Mouse (Mus musculus) midbrain, embryonic 16.5 days (tissue): ENCODE measurements around the gene Ggcx. TPM values are rescaled to one million over a fixed set of nuclear protein-coding genes. Genes with fewer than 3 reads are reported as not detected.
"Not testable (repeated sequence)": the region's sequence is repeated elsewhere in the genome, so short reads cannot be mapped to it uniquely, and the experiment has no call there.

ENCODE experiments used
- ATAC-seq: fragments of 200-750 bp; cut with Nextera tagmentation; 2 replicates; pipeline ENCODE4 v1.8.0; 2017; ENCODE audit warnings: moderate TSS enrichment
- H3K27ac ChIP-seq: fragments of 300-500 bp; sonication (generic); 2 replicates; pipeline ENCODE4 v1.5.1; 2014; ENCODE audit warnings: mild to moderate bottlenecking, low read length, mixed read lengths
- H3K27me3 ChIP-seq: fragments of 300-500 bp; sonication (generic); 2 replicates; pipeline ENCODE4 v1.6.1; 2014; ENCODE audit warnings: low read depth, low read length, mixed read lengths; ENCODE audit not compliant: control insufficient read depth, insufficient read depth
- H3K36me3 ChIP-seq: fragments of 300-500 bp; sonication (generic); 2 replicates; pipeline ENCODE4 v1.6.1; 2014; ENCODE audit warnings: mild to moderate bottlenecking, low read length, moderate library complexity, mixed read lengths; ENCODE audit not compliant: control insufficient read depth, insufficient read depth
- H3K4me1 ChIP-seq: fragments of 300-500 bp; sonication (generic); 2 replicates; pipeline ENCODE4 v1.6.1; 2014; ENCODE audit warnings: mild to moderate bottlenecking, low read length, mixed read lengths; ENCODE audit not compliant: control insufficient read depth, insufficient read depth
- H3K4me2 ChIP-seq: fragments of 300-500 bp; sonication (generic); 2 replicates; pipeline ENCODE4 v1.6.1; 2014; ENCODE audit warnings: mild to moderate bottlenecking, low read length, mixed read lengths
- H3K4me3 ChIP-seq: fragments of 300-500 bp; sonication (generic); 2 replicates; pipeline ENCODE4 v1.5.1; 2014; ENCODE audit warnings: low read depth, mild to moderate bottlenecking, low read length, moderate library complexity, mixed read lengths
- H3K9ac ChIP-seq: fragments of 300-500 bp; sonication (generic); 2 replicates; pipeline ENCODE4 v1.6.1; 2014; ENCODE audit warnings: low read depth, low read length, mixed read lengths
- H3K9me3 ChIP-seq: fragments of 300-500 bp; sonication (generic); replicated peaks from 2 replicates; pipeline ENCODE4 v1.6.1; 2014; ENCODE audit warnings: mild to moderate bottlenecking, low read length, mixed read lengths; ENCODE audit not compliant: control insufficient read depth, poor library complexity, severe bottlenecking
- WGBS: fragments of 180-500 bp; shearing (Covaris S2); extraction: QIAGEN DNeasy Blood & Tissue Kit; methylation state at CpG from one replicate; pipeline ENCODE4 v1.1.7; 2014; 5-methylcytosine and 5-hydroxymethylcytosine counted together
- polyA plus RNA-seq: library from polyadenylated mRNA; unstranded; fragments of >200 nt; fragmentation: Nextera tagmentation; extraction: Ambion mirVana; gene quantifications from 2 replicates; pipeline ENCODE4 v1.2.1, GENCODE M21; 2015

Gene Ggcx
- polyA plus RNA-seq, 1 experiment from 2014 or later: 15.2 TPM

GRCm38 (mm10) chr6:72460036-72460801 lies 46.1 kb downstream of the Ggcx start:
- Histone ChIP-seq H3K4me3 (no peak overlapping the region), H3K9me3 (no peaks in the 10 kb centered on the region), H3K4me2 (no peak overlapping the region), H3K27ac (no peak overlapping the region), H3K36me3 (no peaks in the 10 kb centered on the region), H3K9ac (no peak overlapping the region), H3K27me3 (no peaks in the 10 kb centered on the region), H3K4me1 (no peaks in the 10 kb centered on the region)
- WGBS: 76% methylated on average over 9 of the region's 9 CpGs
- no peak for ATAC-seq

- H3K27me3 ChIP-seq, H3K4me3 ChIP-seq, ATAC-seq, H3K9me3 ChIP-seq, H3K9ac ChIP-seq, H3K27ac ChIP-seq, H3K4me1 ChIP-seq, H3K36me3 ChIP-seq, H3K4me2 ChIP-seq: not testable (repeated sequence)
- 76% methylated on average over 5 of the region's 5 CpGs for WGBS
These were observed 48.6 kb downstream of the Ggcx start for GRCm38 (mm10) chr6:72462550-72463257.

GRCm38 (mm10) chr6:72465361-72466157 lies 51.5 kb downstream of the Ggcx start:
- Histone ChIP-seq H3K27ac (no peak overlapping the region), H3K9me3 (no peaks in the 10 kb centered on the region), H3K4me2 (no peak overlapping the region), H3K4me1 (no peaks in the 10 kb centered on the region), H3K36me3 (no peaks in the 10 kb centered on the region), H3K27me3 (no peaks in the 10 kb centered on the region), H3K9ac (no peak overlapping the region), H3K4me3 (no peak overlapping the region)
- ATAC-seq: no peak
- 87% methylated on average over 8 of the region's 8 CpGs for WGBS

GRCm38 (mm10) chr6:72466171-72466570 lies 52.1 kb downstream of the Ggcx start:
- Histone ChIP-seq H3K27me3 (no peaks in the 10 kb centered on the region), H3K9me3 (no peaks in the 10 kb centered on the region), H3K27ac (no peak overlapping the region), H3K4me3 (no peak overlapping the region), H3K4me2 (no peak overlapping the region), H3K4me1 (no peaks in the 10 kb centered on the region), H3K36me3 (no peaks in the 10 kb centered on the region), H3K9ac (no peak overlapping the region)
- ATAC-seq: no peak
- 93% methylated on average over 4 of the region's 4 CpGs for WGBS

- H3K4me2 ChIP-seq: no peak overlapping the region
- H3K4me1 ChIP-seq: no peaks in the 10 kb centered on the region
- no peak overlapping the region for H3K9ac ChIP-seq
- no peak overlapping the region for H3K27ac ChIP-seq
- H3K27me3 ChIP-seq: no peaks in the 10 kb centered on the region
- no peaks in the 10 kb centered on the region for H3K9me3 ChIP-seq
- no peaks in the 10 kb centered on the region for H3K36me3 ChIP-seq
- no peak for ATAC-seq
- no peak overlapping the region for H3K4me3 ChIP-seq
- WGBS: 68% methylated on average over 14 of the region's 14 CpGs
These were observed 59.3 kb downstream of the Ggcx start for GRCm38 (mm10) chr6:72473264-72474041.

- ATAC-seq: no peak
- Histone ChIP-seq H3K9ac (no peak overlapping the region), H3K4me1 (no peaks in the 10 kb centered on the region), H3K4me3 (no peak overlapping the region), H3K27me3 (no peaks in the 10 kb centered on the region), H3K9me3 (no peaks in the 10 kb centered on the region), H3K36me3 (no peaks in the 10 kb centered on the region), H3K4me2 (no peak overlapping the region), H3K27ac (no peak overlapping the region)
- WGBS: 79% methylated on average over 4 of the region's 4 CpGs
These were observed 61.3 kb downstream of the Ggcx start for GRCm38 (mm10) chr6:72475221-72475985.

GRCm38 (mm10) chr6:72476836-72477235 lies 62.7 kb downstream of the Ggcx start:
- no peak for ATAC-seq
- Histone ChIP-seq H3K4me1 (no peaks in the 10 kb centered on the region), H3K27me3 (no peaks in the 10 kb centered on the region), H3K36me3 (no peaks in the 10 kb centered on the region), H3K9ac (no peak overlapping the region), H3K4me3 (no peak overlapping the region), H3K27ac (no peak overlapping the region), H3K9me3 (no peaks in the 10 kb centered on the region), H3K4me2 (no peak overlapping the region)
- 90% methylated on average over 5 of the region's 5 CpGs for WGBS

- ATAC-seq: no peak
- Histone ChIP-seq H3K36me3 (no peaks in the 10 kb centered on the region), H3K27me3 (no peaks in the 10 kb centered on the region), H3K4me2 (no peak overlapping the region), H3K4me1 (no peaks in the 10 kb centered on the region), H3K9ac (no peak overlapping the region), H3K4me3 (no peak overlapping the region), H3K27ac (no peak overlapping the region), H3K9me3 (no peaks in the 10 kb centered on the region)
- WGBS: 93% methylated on average over 3 of the region's 3 CpGs
These were observed 63.5 kb downstream of the Ggcx start for GRCm38 (mm10) chr6:72477621-72478020.
